8 mouse cellular contexts compared by ENCODE assay signal in genomic region chr7:126861429-126862130, GRCm38 (mm10). TPM values are rescaled to one million over a fixed set of nuclear protein-coding genes. Genes with fewer than 3 reads are reported as not detected.
DNase-seq lines count a peak whose midpoint lies in the region; ATAC-seq and TF ChIP-seq lines count a peak whose summit lies in the region.

Gene Hirip3 (plus strand): TSS chr7:126861972.

- H3K9me3 ChIP-seq in hindbrain, postnatal 0 days (ENCODE audit: low read length): no peaks in the 10 kb centered on the region

- TF ChIP-seq CTCF in gastrocnemius, adult 2 months (IDR thresholded peaks at IDR 0.05): no peak
- no peak for TF ChIP-seq CTCF in hindbrain, postnatal 0 days (IDR thresholded peaks at IDR 0.05; ENCODE audit: low read depth)
- TF ChIP-seq CTCF in left cerebral cortex, adult 2 months (IDR thresholded peaks at IDR 0.05): no peak

- H3K4me1 ChIP-seq in hindbrain, postnatal 0 days (ENCODE audit: insufficient read depth, low read length): peaks cover 12% of the 10 kb centered on the region

- H3K4me3 ChIP-seq in gastrocnemius, adult 2 months: peak within 1 kb of the TSS; percentile 87
- H3K4me3 ChIP-seq in hindbrain, postnatal 0 days (ENCODE audit: low read length): peak within 1 kb of the TSS; percentile 56
- H3K4me3 ChIP-seq in left cerebral cortex, adult 2 months: peak within 1 kb of the TSS; percentile 92

- H3K36me3 ChIP-seq in hindbrain, postnatal 0 days (ENCODE audit: insufficient read depth, low read length): peaks cover 20% of the 10 kb centered on the region; the same call in 1 of the 2 replicates

- peak within 1 kb of the TSS; percentile 59 for H3K9ac ChIP-seq in hindbrain, postnatal 0 days (replicated peaks; ENCODE audit: low read length)

- peak; percentile 89 for ATAC-seq in hindbrain, postnatal 0 days
- ATAC-seq in megakaryocyte, adult 5-6 weeks (ENCODE audit: poor library complexity, severe bottlenecking): peak; percentile 92

- H3K27me3 ChIP-seq in hindbrain, postnatal 0 days (ENCODE audit: insufficient read depth, low read length): no peaks in the 10 kb centered on the region

- H3K27ac ChIP-seq in gastrocnemius, adult 2 months: peak within 1 kb of the TSS; percentile 95
- peak within 1 kb of the TSS; percentile 80 for H3K27ac ChIP-seq in hindbrain, postnatal 0 days
- peak within 1 kb of the TSS; percentile 94 for H3K27ac ChIP-seq in left cerebral cortex, adult 2 months

- H3K4me2 ChIP-seq in hindbrain, postnatal 0 days (ENCODE audit: low read depth, low read length): peak within 1 kb of the TSS; percentile 75

- intact Hi-C loops in gastrocnemius, adult 2 months (cut with DNase I): loop anchor here (2.0 to 5.0 kb wide), 2 partner anchors 21 to 39 kb away; no protein-coding TSS in a partner anchor
- intact Hi-C loops in left cerebral cortex, adult 2 months (cut with DNase I): no loop called here

- WGBS in hindbrain, postnatal 0 days: 1% methylated on average over 42 of the region's 42 CpGs

- DNase-seq in WW6 (ENCODE audit: low read depth, low spot score): peak; percentile 87
- DNase-seq in cerebellum, postnatal 4 days (ENCODE audit: low spot score in 2 of 2): peak; percentile 88 to 92
- DNase-seq in gastrocnemius, adult 2 months: peak; percentile 97
- DNase-seq in hindbrain, postnatal 0 days (ENCODE audit: low spot score): peak; percentile 97
- peak; percentile 93 to 95 for DNase-seq in left cerebral cortex, adult 2 months (ENCODE audit: extremely low spot score in 1 of 2, low spot score in 2 of 2)
- peak; percentile 96 to 97 for DNase-seq in right cerebral cortex, adult 2 months (ENCODE audit: low spot score in 2 of 2)
- DNase-seq in urinary bladder, postnatal 14 days (ENCODE audit: low spot score): peak; percentile 96

RNA-seq across cellular contexts. Expression of gene Hirip3, which starts in this region (rescaled TPM):
- total RNA-seq in gastrocnemius, adult 2 months (2021): 1 to 10 TPM; 5.3 to 6.3 TPM
- total RNA-seq in hindbrain, postnatal 0 days (2014; rRNA removed): 4.3 and 9.4 TPM in 2 replicates
- polyA plus RNA-seq in hindbrain, postnatal 0 days (2015; fragmentation: Nextera tagmentation; extraction: Ambion mirVana): 20.6 and 21.1 TPM in 2 replicates
- 10 to 100 TPM; 36.6 to 40.9 TPM for total RNA-seq in left cerebral cortex, adult 2 months (2021)
- total RNA-seq in megakaryocyte, adult 5-6 weeks (2015): 14.6 and 22.0 TPM in 2 replicates
- 147 and 164 TPM in 2 replicates for total RNA-seq in megakaryocyte, adult 5-6 weeks (2017)

Comparison
In these comparisons a context has a peak if more than half of its experiments do, and no peak if none do; other contexts are left out.
1. Peak in every context shown above with its lines: DNase-seq, ATAC-seq, H3K4me3 ChIP-seq and H3K27ac ChIP-seq.